Mouse (Mus musculus) c-Kit-negative CD71-positive TER-119-positive erythroid progenitor cells, embryonic 14.5 days (primary cell): ENCODE measurements around the gene Gm28048.

Source experiments
- DNase-seq: peaks from one replicate; pipeline ENCODE4 v3.0.0-alpha.2; 2013; ENCODE audit warnings: low read depth, low spot score

Gene Gm28048

DNA sequence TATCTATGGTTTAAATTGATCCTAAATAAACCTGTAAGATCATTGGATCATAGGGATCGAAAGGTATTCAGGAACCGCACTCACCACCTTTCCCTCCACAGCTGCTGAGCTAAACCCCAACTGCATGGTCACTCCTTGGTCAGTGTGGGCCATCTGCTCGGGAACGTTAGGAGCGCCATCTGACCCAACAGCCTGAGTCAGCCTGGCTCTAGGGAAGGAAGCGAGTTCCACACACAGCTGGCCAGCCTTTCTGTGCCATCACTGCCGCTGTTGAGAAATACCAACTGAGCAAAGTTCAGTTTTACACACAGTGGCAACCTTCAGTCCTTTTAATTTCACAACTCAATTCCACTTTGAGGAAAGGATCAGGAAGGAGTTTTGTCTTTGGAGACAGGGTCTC is 90.0 kb downstream of the Gm28048 start:
- DNase-seq = no peak

DNA sequence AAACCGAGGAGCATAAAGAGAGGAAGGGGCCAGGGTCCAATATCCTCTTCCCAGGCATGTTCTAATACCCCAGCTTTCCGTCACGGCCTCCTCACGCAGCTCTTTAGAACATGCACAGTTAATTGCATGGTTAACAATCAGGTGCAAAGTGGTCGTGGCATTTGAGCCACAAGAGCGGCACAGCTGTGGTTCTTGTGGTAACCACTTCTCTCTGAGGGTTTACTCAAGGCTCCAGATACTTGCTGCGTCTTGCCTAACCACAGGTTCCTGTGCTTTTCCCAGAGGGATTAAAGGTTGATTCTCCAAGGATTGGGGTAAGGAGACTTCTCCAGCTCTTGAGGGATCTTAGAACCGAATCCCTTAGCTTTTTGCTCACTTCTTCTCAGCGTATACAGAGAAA is 90.6 kb downstream of the Gm28048 start:
- DNase-seq = no peak

DNA sequence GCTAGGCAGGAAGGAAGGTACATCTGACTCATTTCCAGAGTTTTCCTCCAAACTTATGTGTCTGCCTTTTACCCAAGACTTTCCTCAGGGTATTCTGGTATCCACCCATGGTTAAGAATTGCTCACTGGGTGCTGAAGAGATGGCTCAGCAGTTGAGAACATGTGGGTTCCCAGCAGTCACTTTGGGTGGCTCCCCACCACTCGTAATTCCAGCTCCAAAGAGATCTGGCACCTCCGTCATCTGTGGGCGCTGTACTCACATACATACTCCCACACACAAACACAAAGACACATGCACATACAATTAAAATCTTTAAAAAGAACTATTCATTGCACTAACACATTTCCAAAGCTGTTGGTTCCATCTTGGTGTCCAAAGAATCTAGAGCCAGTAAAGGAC is 92.7 kb downstream of the Gm28048 start:
- no peak for DNase-seq

DNA sequence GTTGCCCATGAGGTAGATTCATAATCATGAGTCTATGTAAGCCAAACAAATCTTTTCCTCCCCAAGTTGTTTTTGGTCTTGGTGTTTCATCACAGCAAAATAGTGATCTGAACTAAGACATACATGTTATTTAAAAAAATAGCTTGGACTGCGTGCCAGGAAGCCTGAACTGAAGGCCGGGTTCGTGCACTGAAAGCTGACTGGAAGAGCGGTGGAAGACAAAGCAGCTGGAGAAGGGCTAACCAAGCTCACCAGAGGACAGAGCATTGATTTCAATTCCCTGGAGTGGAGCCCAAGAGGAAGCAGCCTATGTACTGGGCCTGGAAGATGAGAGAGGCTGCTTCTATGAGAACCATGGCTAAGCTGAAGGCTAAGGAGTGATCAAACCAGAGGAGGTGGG is 94.9 kb downstream of the Gm28048 start:
- no peak for DNase-seq

DNA sequence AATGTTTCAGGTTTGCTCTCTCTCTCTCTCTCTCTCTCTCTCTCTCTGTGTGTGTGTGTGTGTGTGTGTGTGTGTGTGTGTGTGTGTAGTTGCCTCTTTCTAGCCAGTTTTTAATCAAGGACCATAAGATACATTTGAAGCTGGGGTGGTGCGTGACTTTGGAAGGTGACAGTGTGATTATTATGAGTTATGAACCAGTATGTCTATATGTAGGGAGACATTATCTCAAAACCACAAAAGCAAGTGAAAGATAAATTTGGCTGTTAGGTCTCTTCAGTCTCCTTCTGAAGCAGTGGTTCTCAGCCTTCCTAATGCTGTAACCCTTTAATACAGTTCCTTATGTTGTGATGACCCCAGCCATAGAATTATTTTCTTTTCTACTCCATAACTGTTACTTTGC is 96.5 kb downstream of the Gm28048 start:
- DNase-seq = no peak

DNA sequence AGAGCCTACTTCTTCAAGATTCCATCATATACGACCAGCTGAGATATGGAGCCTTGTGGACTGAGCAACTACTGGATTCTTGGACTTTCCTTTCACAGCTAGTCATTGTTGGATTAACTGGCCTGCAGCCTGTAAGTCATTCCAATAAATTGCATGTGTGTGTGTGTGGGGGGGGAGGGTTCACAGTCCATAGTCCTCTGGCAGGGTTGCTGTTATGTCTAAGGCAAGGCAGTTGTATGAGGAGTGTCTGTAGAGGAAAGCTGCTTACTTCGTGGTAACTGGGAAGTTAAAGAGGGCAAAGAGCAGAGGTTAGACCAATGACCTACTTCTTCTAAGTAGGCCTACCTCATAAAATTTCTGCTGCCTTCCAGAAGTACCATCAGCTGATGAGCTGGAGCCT is 98.2 kb downstream of the Gm28048 start:
- no peak for DNase-seq

DNA sequence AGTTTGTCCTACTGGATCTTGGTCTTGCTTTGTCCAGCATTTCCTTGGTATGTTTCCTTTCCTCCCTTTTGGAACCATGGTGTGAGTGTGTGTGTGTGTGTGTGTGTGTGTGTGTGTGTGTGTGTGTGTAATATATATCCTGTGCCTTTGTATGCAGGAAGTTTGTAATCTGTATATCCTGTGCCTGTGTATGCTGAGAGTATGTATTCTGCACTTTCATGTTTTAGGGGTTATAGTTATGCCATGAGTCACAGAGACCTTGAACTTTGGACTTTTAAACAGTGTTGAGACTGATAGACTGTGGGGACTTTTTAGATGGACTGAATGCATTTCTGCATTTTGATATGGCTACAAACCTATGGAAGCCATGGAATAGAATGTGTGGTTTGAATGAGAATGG is 99.0 kb downstream of the Gm28048 start:
- no peak for DNase-seq

DNA sequence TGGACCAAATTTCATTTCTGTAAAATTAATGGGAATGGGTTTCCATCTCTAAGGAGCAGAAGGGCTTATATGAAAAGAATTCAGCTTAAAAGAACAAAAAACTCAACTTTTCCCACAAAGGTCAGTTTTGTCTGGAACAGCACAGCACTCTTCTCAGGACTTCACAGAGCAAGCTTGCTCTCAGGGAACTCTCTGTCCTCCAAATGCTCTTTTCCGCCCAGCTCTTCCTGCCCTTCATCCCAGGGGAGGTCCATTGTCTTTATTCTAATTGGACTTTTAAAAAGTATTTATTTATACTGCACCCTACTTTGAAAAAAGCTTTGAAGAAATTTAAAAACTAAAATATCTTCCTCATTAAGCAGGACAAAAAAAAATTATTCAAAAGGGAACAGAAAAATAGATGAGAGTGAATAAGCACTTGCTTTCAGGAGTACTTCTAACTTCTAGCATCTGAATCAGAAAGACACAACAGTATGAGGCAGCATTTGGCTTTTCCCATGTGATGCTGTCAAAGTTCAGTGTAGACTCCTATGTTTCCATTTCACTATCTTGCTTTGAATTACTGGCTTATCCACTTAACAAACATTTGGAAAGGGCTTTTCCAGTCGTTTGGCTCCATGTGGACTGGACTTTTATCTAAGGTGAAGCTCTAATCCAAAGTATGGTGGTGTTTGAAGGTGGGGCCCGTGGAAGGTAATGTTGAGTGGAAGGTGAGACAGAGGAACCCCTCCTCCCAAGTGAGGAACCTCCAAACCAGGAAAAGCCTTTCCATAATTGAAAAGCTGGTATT is 101.3 kb downstream of the Gm28048 start:
- DNase-seq = no peak

DNA sequence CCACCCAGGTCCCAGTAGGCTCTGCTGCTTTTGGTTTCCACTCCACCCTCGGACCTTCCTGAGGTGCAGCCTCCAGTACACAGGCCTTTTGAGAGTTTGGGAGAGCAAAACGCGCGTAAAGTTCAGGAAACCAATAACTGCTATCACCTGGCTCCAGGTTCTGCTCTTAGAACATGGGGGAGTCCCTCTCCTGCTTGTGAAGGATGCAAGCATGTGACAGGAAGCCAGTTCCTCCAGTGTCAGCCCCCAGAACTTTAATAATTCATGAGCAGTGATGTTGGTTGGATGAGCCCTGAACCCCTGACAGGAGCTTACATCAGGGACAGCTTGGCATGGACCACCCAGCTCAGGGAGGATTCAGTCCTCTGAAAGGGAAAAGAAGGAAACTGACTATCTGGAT is 102.2 kb downstream of the Gm28048 start:
- DNase-seq = no peak

DNA sequence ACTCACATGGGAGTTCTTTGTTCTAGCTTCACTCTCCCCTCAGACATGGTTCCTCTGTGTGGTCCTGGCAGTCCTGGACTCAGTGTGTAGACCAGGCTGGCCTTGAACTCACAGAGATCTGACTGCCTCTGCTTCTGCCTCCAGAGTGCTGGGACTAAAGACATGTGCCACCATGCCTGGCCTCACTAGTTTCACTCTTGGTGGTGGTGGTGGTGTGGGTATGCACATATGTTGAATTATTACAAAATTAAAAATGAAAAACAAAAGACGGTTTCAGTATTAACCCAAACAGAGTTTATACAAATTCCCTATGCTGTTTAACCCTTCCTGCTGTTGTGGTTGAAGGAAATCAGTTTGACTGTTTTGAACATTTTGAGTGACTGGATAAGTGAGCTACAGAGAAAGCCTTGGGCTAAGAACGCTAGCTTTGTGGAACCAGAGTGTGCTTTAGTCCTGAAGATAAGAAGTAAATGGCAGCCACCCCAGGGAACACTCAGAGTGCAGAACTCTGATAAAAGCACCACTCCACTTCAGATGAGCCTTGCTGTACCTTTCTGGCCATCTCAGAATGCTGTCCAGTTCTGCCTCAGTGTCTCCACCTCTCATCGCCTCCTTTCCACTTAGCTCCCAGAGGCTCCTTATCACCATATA is 105.1 kb downstream of the Gm28048 start:
- no peak for DNase-seq

DNA sequence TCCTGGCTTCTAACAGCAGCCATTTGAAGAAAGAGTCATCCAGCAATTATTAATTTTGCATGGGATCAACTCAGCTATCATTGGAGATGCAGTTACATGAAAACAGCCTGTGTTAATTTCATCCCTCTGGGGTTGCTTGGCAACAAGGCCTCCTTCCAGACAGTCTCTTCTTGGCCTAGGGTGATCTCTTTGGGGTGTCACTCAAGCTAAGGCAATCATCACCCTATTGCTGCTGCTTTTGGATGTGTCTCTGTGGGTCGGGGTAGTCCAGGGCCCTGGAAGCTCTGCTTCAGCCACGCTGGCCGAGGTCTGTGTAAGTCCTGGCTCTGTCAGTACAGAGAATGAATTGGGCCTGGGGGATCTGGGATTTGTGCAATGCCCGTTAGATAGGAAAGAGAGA is 106.6 kb downstream of the Gm28048 start:
- no peak for DNase-seq

DNA sequence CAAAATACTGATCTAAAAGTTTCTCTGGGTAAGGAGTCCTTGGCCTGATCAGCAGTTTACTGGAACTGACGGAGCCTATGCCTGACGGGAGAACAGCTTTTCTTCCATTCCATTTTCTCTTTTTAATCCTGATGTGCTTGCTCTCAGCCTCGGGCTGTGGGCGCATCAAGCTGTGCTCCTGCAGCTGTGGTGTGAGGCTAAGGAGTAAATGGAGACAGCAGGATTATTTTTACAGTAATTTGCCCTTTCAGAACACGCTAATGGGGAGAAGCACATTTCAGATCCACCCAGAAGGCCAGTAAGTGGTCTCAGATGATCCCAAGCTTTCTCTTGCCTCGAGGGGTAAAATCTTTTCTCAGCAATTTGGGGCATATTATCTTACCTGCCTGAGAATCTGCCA is 107.1 kb downstream of the Gm28048 start:
- no peak for DNase-seq

DNA sequence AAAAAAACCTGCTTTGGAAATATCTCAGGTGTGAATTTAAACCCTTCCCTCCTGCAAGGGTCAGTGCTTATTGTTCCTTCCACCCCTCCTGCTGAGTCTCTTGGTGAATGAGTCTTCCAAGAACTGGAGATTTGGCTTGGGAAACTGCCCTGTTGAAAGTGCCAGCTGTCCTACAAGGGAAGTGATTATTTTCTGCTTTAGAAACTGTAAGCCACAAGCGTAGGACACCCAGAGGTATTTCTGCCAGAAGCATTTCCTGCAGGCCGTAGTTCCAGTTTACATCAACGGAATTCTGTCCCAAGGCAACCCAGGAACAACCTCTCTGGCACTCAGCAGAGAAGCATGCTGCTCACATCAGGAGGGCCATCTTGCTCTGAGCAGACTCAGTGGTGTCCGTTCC is 108.5 kb downstream of the Gm28048 start:
- no peak for DNase-seq

DNA sequence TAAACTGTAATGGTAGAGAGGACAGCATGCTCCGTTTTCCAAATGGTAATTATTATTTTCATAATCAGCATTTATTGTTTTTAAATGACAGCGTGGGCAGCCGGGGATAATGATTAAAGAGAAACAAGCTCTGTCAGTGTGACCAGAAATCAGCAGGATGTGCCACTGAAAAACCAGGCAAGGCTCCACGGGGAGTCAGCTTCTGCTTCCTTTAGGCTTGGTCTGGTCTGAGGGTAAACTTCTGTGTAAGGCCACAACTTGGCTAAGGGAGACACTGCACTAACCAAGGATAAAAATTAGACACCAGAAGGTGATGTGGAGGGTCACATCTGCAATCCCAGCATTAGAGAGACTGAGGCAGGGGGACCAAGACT is 109.6 kb downstream of the Gm28048 start:
- no peak for DNase-seq

DNA sequence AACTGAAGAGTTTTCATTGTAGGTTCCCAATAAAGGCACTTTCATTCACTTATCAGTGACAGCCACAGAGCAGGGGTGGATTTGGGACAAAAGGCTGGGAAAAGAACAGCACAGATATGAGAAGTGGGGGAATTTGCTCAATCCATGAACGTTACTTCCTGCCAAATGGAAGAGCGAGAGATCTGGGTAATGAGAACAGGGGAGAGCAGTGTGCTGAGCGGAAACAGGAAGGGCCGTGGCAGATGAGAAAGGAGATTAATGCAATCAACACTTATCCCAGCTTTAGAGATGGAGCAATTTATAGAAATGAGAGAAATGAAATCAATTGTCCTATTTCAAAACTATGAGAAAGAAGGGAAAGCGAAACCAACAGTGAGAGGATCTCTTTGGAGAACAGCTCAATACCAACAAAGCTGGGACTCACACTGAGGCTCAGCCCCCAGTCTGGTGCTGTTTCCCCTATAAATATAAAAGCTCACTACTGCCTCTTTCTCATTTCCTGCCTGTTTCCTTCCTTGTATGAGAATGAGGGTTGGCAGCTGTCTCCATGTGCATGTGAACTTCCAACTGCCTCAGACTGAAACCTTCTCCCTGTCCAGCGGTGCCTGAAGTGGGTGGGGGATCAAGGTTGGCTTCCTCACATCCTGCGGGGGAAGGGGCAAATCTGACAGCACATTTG is 110.1 kb downstream of the Gm28048 start:
- no peak for DNase-seq

DNA sequence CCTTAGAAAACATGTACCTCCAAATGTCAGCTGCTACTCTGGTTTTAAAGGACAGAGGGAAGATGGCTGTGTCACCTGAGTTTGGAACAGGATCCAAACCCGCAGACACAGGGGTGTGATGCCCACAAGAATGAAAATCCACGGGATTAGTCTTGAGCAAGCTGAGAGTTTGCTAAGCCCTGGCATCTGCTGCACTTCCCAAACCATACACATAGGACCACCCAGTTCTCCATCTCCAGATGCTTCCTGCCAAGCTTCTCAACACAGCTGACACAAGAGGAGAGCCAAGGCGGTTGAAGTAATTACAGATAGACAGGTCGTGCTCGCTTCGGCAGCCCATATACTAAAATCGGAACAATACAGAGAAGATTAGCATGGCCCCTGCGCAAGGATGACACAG is 113.3 kb downstream of the Gm28048 start:
- DNase-seq = no peak

DNA sequence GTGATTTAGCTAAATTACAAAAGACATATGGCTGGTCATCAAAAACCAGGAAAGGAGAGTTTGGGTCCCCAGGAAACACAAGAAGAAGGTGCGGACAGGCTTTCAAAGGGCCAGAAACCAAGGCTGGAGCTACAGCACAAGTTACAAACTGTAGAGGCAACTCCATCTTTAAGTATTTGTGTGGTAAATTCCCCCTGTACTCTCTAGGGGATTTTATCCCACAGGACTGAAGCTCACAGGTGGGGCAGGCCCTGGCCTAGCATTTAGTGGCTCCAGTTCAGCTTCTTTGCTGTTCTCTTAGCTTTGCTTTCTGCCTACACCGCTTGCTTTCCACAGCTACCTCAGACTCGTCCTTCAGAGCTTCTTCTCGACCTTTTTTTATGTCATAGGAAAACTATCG is 114.2 kb downstream of the Gm28048 start:
- no peak for DNase-seq

DNA sequence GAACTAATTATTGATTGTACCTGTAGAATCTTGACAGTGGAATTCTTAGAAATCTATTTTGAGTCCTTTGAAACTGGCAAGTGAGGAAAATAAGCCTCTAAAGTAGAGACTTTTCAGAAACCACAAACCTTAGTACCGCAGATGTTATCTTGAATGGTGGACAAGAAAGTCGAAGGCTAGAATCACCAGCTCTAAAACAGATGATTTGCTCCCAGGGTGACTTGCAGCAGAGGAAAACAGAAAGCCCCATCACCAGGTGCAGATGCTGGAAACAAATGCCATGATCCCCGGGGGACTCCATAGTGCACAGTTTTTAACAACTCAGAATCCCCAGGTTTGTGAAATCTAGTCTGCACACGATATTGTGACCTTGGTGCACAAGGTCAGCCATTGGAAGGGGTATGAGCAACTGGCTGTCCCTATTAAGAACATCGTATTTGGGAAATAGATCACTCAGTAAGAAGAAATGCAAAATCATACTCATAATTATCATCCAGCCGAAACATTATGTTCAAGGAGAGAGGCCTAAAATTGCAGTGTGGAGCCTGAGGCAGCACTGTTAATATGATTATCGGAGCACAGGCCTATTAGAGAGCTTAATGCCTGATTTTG is 116.1 kb downstream of the Gm28048 start:
- DNase-seq = no peak

DNA sequence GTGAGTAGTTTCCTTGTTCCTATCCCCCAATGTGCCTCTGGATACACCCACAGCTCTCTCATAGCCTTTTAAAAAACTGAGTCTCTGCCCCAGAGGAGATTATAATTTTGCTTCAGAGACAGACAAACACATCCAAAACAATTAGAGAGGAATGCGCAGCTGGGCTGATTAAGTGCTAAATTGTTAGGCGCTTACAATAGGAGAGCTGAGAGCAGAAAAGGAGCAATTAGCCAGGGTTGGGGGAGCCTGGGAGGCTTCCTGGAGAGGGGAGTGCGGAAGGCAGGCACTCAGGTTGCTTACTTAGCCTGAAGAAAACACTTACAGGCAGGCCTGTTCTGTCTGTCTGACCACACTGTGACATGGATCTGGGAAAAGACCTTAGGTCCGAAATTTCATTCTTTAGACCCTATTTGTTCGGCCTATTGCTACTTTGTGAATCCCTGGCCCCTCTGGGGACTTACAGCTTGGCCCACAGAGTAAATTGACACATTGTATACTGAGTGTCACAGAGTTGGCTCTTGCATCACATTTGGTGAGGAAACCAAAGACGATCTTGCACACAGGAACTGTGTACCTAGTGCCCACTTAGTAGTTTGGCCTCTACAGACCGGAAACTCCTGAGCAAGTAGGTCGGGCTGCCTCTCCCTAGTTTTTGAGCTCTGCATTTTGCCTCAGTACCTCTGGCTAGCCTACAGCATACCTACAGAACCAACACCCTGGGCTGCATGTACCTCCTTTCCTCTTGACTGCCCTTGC is 117.4 kb downstream of the Gm28048 start:
- DNase-seq = no peak

DNA sequence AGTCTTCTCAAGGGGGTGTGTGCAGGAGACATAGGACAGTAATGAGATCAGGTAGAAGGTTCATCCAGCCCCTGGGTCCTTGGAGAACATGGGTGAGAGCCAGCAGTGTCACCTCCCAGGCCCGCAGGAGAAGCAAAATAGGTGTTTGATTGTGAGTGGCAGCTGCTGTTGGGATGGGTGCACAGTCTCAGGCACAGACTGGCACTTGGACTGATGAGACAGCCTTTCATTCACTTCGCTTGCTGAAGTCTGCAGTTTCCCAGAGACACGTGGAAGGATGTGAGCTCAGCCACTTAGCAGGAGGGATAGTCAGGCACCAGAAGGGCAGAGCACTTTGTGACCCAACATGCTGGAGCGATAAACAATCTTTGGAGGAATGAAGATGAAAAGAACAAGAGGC is 118.3 kb downstream of the Gm28048 start:
- no peak for DNase-seq

DNA sequence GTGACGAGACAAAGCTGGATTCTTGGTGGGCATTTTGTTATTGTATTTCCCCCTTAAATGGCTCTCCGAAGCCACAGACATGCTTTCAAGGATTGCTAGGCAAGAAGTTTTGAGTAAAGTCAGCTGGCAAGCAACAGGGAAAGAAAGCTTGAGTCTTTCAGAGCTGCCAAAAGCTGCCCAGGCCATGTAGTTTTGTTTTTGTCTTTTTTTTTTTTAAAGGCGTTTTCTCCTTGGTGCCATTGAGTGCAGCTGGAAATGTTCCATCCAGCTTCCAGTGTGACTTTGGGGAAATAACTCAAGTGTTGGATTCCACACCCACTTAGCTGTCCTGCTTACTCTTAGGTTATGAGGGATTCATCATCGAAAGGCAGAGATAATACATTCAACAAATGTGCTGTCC is 120.6 kb downstream of the Gm28048 start:
- no peak for DNase-seq
